Mouse (Mus musculus) ZHBTc4 (cell line): ENCODE results near the gene Nog.
A peak's percentile ranks its signal among the peaks of the same experiment; 100 is the strongest.

Source experiments
- DNase-seq: peaks from one replicate; pipeline ENCODE4 v3.0.0-alpha.2; 2011; ENCODE audit warnings: low read depth, low spot score

Nog gene

DNA sequence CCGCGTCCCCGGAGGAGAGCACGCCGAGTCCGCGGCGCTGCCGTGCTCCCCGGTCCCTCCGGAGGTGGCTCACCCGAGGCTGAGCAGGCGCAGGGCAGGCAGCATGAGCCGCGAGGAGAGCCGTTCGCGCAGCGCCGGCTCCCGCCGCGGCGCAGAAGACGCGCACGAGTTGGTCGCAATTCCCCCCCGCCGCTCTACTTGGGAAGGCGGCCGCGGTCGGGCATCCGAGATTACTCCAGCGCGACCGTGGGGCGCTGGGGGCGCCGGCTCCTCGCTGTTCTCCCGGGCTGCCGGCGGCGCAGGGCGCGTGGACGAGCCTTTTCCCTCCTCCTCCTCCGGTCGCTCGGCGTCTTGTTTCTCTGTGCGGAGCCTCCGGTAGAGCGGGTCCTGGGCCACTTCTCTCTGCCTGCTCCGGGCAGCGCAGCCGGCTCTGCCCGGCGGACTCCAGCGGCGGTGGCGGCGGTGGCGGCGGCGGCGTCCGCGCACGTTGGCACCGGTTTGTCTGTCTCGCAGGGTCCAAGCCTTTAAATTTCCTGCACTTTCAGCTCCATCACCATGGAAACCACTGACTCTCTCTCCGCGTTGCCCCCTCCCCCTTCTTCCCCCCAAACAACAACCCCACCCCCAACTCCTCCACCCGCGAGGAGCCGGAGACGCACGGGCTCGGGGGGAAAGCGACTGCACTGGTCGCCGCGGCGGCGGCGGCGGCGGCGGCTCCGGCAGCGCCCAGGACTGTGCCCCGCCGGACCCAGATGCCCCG lies at the start of gene Nog:
Gene Nog, minus strand, starts transcription at position 277 of the 760 bp plus-strand sequence.
- DNase-seq: peak; percentile 79

DNA sequence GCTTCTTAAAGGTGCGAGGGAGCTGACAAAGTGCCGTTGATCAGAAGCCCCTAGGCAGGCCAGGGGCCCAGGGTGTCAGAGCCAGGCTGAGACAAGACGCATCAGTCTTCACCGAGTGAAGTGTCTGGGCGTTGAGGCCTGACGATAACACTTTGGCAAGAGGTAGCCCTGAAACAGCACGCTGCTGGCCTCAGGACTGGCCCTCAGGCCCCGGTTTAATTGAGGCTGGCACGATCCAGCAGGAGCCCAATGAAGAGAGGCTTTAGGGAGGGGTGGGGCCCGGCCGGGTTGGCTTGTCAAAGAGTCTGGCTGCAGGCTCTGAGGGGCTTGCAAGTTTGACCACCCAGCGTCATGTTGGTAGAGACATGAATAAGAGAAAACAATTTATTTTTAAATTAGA lies 38.1 kb upstream of the Nog start:
- DNase-seq: peak; percentile 19

- peak; percentile 7 for DNase-seq
These were observed 37.7 kb upstream of the Nog start for GRCm38 (mm10) chr11:89339783-89340182.

DNA sequence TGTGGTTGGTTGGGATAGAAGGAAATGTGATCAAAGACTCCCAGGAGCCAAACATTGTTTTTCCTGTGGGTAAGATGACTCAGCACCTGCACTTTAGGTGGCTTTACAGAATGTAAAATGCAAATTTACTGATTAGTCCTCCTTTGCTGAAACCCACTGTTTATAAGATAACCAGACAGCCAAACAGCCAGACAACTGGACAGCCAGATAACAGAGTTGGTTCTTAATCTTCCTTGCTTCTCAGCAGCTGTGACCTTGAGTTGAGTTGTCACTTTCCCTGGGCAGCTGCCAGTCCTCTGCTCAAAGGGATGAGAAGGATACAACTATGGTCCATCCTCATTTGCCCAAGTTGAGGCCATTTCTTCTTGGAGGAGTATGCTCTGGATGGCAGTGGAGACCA lies 35.8 kb upstream of the Nog start:
- no peak for DNase-seq

- no peak for DNase-seq
These were observed 25.2 kb upstream of the Nog start for GRCm38 (mm10) chr11:89327089-89327881.

- no peak for DNase-seq
These were observed 19.6 kb upstream of the Nog start for GRCm38 (mm10) chr11:89321775-89322174.

DNA sequence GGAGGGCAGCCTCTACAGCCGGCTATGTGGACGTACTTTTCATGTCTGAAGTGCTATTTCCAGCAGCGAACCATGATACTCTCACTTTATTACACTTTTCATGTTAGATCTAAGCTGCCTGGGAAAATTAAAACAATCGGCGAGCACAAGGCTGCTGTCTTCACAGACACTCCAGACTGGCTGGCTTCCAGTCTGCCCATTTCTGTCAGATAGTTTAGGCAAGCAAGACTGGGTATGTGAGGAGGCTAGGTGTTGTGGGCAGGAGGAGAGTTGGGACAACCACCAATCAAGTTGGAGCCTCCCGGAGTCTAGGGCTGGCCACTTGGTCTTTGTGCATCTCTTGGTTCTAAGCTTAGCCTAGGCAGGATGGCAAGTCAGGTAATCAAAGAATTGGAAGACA lies 17.5 kb upstream of the Nog start:
- no peak for DNase-seq

- no peak for DNase-seq
These were observed 16.2 kb upstream of the Nog start for GRCm38 (mm10) chr11:89318324-89318723.

- DNase-seq: no peak
These were observed 15.6 kb upstream of the Nog start for GRCm38 (mm10) chr11:89317757-89318156.

GRCm38 (mm10) chr11:89314374-89314773 lies 12.2 kb upstream of the Nog start:
- DNase-seq: no peak

DNA sequence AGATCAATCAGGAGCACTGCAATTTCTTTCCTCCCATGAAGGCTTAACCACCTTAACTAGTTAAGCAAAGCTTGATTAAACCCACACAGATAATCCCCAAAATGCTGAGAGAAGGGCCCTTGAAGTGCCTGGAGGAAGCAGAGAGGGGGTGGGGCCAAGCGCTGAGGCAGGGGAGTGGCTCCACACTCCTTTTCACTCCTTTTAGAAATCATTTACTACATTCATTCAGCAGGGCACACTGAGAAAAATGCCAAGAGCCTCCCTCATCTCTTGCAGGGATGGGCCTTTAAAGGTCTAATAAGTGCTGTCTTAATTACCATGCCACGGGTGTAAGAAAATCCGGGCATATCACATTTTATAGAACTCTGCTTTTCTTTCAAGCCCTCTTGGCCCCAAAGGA lies 10.2 kb upstream of the Nog start:
- no peak for DNase-seq

GRCm38 (mm10) chr11:89310217-89310616 lies 8.1 kb upstream of the Nog start:
- DNase-seq: no peak

- peak; percentile 91 for DNase-seq
These were observed 1.3 kb upstream of the Nog start for GRCm38 (mm10) chr11:89303421-89303820.

DNA sequence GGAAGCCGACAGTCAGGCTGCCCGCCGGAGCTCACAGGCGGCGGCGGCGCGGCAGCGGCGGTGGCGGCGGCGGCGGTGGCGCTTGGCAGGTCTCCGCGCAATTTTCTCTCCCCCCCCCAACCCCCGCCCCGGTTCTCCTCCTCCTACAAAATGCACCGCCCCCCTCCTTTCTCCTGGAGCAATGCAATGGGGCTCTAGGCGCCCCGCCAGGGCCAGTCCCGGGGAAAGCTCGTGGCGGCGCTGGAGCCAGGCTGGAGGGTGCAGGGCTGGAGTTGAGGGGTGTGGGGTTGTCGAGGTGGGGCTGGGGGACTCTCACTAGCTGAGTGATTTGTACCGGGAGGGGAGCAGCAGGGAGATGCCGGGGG lies 666 bp upstream of the Nog start:
- DNase-seq: peak; percentile 52

GRCm38 (mm10) chr11:89301331-89302055 lies 639 bp downstream of the Nog start:
- peak; percentile 71 for DNase-seq

- DNase-seq: no peak
These were observed 2.1 kb downstream of the Nog start for GRCm38 (mm10) chr11:89299784-89300775.

DNA sequence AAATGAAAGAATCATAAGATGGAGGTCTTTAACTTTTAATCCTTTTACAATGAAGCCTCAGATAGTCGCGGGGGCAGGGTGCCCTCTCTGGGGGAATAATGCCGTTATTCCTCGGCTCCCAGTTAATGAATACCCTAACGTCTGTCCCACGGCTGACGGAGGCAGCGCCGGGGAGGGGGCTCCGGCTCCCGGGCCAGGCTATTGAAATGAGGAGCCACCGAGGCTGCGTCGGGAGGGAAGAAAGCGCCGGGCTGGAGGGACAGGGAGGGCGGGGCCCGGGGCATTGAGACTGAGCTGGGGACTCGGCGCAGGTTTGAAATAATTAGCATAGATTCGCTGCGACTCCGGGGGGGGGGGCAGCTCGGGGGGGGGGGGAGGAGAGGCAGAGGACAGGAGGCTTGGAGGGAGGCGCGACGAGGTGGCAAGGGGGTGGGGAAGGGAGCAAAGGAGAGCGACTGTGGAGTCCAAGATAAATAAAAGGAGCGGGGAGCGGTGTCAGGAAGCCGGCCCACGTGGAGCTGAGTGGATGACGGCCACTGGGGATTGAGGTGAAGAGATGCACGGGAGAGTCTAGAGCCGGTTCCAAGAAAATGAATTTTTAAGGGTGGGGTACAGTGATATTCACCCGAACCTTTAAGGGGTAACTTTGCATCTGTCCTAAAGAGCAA lies 2.9 kb downstream of the Nog start:
- DNase-seq: peak; percentile 71

- peak; percentile 74 for DNase-seq
These were observed 3.7 kb downstream of the Nog start for GRCm38 (mm10) chr11:89298285-89299010.

DNA sequence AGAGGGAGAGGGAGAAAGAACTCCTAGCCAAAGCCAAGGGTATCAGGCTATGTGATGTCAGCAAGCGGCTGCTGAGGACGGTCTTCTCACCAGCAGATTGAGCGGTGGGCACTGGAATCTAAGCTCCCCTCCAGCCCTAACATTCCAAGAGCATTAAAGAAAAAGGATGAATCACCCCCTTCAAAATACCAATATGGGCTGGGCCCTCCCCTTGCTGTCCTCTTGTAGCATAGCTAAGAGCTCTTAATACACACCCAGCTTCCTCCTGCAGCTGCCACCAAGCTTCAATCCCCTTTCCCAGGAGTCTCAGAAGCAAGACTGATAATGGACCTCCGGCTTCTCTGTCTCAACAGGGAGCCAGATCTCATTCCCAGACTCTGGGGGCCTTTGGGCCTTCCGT lies 4.6 kb downstream of the Nog start:
- no peak for DNase-seq

DNA sequence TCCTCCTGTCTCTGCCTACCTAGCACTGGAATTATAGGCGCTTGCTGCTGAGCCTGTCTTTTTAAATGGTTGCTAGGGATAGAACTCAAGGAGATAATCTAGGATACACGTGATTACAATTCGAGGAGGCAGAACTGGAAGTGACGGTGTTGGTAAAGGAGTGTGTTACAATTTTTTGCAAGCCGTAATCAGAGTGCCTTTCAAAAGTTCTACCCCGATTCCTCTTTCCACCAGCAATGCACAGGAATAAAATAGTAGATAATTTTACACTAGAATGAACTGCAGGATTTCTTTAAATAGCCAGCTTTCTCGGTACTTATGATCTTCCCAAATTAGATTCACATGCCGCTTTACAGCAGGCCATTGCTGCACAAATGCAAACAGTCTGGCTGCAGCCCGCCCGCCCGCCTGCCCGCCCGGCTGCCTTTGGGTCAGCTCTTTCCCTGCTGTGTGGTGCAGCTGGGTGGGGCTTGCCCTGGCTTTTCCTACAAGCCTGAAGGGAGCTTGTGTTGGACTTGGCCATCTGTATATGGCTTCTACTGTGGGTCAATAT lies 32.2 kb downstream of the Nog start:
- peak; percentile 7 for DNase-seq
